Mouse (Mus musculus): ENCODE measurements around the gene Vwf.

Gene Vwf

DNA sequence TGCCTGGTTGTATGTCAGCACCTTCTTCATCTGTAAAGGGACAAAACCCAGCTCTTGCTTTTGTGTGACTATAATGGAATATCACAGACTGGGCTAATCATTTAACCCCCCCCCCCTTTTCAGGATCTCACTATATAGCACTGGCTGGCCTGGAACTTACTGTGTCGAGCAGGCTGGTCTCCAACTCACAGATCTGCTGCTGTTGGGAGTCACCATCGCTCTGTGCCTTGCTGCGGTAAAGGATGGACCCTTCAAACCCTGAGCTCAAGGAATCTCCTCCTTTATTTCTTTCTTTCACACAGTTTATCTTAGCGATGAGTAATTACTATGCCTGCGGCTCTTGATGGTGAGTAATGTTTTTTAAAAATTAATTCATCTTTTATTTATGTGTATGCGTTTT is at the start of gene Vwf:
TSS of gene Vwf (plus strand) at position 301 of the 400 bp plus-strand sequence.
- DNase-seq (ENCODE audit: low spot score), result no peak

DNA sequence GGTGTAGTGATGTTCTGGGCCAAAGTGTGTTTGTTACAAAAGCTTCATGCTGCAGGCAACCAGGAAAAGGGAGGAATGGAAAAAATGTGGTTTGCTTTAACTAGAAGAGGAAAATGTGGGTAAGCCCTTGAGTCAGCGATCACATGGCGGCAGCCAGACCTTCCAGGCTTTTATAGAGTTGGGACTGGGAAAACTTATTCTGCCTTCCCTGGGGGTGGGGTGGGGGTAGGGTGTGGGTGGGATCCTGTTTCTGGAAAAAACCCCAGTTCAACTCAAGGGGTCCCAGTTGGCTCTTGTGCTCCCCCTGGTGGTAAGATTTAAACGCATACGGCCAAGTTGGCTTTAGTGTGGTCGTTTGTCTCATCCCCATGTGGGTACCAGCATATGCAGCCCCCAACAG is 48.5 kb upstream of the Vwf start:
- no peak for DNase-seq (ENCODE audit: low spot score)

DNA sequence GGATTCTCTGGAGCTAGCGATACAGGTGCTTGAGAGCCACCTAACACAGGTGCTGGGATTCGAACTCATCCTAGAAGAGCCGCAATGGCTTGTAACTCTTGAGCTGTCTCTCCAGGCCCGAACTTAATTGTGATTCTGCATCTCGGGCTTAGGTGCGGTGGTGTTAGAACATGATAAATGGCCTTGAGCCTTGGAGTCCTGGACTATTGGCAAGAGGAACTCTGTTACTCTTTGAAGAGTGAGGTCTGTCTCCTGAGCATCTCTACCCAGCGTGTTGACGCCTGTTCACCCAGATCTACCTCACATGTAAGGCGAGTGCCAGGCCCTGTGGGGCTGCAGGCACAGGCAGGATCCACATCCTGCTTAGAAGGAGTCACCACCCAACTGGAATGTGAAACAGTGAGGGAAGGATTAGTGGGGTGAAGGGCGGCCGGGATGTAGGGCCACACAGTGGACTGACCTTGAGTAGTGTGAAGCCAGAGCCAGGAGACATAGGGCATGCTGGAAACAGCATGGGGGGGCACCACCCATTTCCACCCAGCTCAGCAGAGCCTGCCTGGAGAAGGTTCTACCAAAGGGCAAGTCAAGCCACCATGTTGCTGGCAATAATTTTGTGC is 43.3 kb upstream of the Vwf start:
- DNase-seq (ENCODE audit: low spot score), result no peak

DNA sequence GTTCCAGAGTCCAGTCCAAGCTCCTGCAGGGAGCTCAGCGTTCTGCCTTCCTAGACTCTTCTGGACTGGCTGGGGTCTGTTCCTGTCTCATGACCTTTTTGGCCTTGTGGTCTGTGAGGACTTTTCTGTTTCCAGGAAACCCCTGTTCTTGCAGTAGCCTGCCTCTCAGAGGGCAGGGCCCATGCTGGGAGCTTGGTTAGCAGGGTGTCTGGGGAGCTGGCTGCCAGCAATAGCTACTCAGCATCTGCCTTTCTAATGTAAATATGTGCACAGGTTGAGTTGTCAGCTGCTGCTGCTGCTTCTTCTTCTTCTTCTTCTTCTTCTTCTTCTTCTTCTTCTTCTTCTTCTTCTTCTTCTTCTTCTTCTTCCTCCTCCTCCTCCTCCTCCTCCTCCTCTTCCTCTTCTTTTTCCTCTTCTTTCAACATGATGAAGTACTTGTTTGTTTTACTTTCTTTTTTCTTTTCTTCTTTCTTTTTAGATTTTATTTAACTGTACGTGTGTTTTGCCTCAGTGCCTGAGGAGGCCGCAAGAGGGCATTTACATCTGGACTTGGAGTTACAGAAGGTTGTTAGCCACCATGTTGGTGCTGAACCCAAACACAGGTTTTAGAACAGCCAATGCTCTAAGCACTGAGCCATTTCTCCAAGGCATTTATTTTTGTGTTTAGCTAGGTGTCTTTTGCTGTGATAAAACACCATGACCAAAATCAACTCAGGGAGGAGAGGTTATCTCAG is 41.8 kb upstream of the Vwf start:
- no peak for DNase-seq (ENCODE audit: low spot score)

DNA sequence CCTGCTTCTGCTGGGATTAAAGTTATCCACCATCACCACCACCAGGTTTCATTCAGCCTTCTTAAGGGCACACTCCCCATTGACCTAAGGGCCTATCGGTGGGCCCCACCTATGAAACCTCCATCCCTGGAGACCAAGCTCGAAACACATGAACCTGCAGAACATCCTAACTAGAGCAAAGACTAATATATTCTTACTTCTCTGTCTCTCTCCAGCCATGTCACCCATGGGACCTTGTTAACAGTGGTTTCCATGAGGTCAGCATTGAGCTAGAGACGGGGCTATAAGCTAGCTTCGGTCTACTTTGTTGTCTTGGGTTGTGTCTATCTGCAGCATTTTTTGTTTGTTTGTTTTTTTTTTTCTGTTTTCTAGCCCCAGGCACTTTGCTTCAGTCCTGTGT is 40.1 kb upstream of the Vwf start:
- no peak for DNase-seq (ENCODE audit: low spot score)

DNA sequence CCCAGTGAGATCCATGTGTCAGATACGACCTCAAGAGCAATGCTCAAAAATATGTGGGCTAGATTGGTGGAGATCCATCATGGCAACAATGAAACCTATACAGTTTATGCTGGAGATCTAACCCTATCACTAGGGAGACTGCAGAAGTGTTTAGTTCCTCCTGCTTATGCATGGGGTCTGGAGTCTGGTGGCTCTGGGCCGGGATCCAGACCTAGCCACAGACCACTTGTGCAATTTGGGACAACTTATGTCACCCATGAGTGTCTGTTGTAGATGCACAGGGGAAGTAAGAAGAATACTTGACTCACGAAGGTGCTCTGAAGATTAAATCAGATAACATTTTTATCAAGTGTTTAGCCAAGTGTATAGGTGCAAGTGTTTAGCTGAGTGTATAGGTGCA is 36.8 kb upstream of the Vwf start:
- no peak for DNase-seq (ENCODE audit: low spot score)

DNA sequence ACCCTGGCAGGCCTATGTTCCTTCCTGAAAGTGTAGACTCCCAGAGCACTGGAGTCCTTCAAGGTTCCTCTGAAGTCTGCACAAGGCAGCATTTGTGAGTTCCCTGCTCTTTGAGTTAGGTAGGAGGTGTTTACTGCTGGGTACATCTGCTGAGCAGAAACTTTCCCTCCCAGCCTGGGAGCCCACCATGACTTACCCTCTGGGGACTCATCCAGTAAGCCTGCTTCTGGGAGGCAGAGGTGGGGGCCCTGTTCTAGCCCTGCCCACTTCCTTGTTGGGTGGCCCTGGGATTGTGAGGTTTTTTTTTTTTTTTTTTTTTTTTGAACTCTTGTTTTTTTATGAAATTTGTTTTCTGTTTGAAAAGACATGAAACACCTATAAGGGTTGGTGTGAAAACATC is 35.9 kb upstream of the Vwf start:
- DNase-seq (ENCODE audit: low spot score), result no peak

DNA sequence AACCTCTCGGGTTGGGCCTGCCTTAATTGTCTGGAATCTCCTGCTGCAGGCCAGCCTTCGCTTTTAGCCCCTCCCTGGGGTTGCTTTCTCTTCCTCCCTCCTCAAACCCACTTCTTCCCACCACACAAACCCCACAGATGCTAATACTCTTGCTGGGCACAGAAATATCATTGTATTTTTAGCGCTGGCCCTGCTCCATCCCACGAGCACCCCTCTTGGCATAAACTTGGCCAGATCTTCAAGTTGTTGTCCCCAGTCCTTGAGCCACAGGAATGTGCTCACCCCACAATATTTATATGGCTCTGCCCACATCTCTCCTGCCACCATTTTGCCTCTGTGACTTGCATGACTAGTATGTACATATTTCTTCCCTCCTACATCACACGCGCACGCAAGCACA is 35.4 kb upstream of the Vwf start:
- DNase-seq (ENCODE audit: low spot score), result no peak

DNA sequence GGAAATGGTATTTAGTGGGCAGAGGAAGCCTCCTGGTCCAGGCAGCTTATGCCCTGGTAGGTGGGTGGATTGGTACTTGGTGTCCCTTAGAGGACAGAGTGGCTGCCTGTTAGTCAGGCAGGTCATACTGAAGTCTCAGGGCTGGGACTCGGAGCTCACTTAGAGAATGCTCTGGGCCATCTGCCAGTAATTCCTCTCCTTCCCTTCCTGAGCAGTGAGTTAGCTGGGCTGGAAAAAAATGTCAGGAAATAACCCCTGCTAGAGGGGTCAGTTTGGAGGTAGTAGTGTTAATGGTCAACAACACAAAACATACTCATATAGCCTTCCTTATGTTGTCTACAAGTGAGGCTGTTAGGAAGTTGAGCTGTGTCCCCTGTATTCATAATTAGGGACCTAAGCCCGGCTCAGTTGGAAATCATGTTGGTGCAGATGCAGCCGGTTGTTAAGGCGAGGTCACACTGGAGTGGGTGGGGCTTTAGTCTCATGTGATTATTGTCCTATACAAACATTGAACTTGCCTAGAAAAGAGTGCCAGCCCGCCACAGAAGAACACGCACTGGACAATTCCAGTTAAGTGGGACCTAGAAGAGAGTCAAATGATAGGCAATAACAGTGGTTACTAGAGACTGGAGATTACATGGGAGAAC is 33.5 kb upstream of the Vwf start:
- no peak for DNase-seq (ENCODE audit: low spot score)

DNA sequence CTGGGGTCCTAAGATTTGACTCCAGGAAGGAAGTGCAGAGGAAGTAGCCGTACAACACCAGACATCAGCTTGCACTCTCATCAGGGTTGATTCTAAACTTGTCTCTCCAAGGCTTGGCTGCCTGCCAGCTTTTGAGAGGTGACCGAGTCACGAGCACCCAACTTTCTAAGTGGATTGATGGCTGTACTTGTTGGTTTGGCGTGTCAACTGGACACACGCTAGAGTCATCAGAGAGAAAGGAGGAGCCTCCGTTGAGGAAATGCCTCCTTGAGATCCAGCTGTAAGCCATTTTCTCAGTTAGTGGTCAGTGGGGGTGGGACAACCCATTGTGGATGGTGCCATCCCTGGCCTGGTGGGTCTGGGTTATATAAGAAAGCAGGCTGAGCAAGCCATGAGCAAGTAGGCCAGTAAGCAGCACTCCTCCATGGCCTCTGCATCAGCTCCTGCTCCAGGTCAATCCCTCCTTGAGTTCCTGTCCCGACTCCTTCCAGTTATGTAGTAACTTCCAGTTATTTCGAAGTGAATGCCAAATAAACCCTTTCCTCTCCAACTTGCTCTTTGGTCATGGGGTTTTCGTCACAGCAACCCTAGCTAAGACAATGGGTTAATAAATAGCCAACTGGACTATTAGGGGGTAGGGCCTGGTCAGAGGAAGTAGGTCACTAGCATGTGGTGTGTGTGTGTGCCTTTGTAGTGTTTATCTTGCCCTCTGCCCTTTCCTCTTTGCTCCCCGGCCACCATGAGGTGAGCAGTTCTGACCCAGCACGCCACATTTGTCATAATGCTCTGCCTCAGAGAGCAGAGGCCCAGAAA is 30.9 kb upstream of the Vwf start:
- no peak for DNase-seq (ENCODE audit: low spot score)

DNA sequence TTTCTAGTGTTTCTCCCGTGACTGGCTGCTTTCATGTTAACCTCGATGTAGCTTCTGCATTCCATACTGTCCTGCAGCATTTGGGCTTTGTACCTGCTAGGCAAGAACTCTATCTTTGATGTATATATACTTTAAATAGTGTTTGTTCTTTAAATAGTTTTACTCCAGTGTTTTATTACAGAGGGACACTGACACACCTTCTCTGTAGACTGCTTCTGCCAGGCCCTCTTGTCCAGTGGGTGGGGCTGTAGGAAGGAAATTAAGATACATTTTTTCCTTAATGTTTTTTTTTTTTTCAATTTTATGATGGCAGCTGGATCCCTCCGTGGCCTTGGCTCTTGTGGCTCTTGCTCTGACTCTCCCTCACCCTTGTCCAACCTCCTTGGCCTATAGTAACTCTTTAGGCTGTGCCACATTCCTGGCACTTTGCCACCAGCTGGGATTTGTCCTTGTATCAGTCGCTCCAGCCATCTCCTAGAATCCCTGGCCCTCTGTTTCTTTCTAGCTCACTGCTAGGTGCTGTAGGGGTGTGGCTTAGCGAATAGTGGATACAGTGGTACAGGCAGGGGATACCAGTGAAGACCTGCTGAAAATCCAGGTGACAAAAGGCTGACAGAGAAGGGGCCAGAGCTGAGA is 24.9 kb upstream of the Vwf start:
- DNase-seq (ENCODE audit: low spot score), result no peak

DNA sequence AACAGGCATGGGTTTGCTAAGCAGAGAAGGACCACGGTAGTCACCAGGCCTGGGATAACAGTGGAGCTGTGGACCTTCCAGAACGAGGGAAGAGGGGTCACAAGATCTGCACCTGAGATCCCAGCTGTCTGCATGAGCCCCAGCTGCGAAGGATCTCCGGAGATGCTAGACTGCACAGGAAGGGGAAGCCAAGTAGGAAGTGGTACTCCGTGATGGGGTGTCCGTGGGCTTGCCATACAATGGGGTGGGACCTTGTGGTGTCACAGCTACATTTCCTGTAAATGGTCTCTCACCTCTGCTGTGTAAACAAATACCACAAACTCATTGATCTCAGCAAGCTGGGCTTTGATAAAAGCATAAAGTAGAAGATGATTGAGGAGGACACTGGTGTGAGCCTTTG is 22.5 kb upstream of the Vwf start:
- no peak for DNase-seq (ENCODE audit: low spot score)

DNA sequence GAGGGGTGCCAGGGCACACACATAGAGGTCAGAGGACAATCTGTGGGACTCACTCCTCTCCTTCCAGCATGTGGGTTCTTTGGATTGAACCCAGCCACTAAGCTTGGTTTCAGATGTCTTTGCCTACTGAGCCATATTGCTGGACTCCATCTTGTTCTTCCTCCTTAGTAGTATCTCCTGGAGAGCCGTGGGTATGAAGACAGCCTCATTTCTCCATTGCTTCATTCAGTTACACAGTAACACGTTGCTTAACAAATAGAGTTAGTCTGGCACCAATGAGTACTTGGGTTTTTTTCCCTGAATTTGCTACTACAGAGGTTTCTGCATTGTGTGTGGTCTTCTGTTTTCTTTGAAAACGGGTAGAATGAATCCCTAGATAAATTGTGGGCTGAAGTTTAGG is 20.5 kb upstream of the Vwf start:
- no peak for DNase-seq (ENCODE audit: low spot score)

DNA sequence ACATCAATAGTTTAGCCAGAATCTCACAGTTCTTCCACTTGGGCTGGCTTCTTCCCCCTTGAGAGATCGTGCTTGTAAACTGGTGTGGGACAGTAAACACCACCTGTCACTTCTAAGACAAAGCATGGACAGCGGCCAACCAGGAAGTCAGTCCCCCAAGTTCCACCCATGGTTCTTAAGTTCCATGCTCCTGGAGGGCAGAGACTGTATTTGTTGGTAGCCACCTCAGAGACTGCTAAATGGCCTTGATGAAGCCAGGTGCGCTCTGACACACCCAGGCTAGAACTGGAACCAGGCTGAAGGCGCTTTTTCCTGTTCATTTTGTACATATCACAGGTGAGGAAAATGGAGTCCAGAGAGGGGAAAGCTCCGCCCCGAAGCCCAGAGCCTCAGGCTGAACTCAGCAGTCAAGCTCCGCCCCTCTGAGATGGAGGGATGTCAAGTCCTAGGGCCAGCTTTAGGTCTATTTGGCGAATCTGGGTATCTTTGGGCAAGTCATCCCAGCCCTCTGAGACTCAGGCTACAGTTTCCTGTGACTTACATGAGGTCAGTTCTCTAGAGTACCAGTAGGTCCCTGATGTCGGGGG is 17.9 kb upstream of the Vwf start:
- no peak for DNase-seq (ENCODE audit: low spot score)

DNA sequence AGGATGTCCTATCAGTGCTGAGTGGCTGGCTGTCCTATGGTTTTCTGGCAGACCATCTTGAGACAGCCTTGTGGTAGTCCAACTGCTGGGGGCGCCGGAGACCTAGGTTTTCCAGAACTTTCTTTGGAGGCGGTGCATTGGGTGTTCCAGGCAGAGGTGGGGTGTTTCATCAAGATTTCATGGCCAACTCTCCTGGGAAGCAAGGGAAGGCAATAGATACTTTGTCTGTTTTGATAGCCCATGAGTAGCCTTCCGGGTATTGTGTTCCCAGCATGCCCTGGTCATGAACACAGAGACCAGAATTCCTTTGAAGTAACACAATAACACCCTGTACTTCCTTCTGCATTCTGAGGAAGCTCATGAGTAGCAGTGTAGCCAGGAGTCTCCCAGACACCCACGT is 17.1 kb upstream of the Vwf start:
- no peak for DNase-seq (ENCODE audit: low spot score)

DNA sequence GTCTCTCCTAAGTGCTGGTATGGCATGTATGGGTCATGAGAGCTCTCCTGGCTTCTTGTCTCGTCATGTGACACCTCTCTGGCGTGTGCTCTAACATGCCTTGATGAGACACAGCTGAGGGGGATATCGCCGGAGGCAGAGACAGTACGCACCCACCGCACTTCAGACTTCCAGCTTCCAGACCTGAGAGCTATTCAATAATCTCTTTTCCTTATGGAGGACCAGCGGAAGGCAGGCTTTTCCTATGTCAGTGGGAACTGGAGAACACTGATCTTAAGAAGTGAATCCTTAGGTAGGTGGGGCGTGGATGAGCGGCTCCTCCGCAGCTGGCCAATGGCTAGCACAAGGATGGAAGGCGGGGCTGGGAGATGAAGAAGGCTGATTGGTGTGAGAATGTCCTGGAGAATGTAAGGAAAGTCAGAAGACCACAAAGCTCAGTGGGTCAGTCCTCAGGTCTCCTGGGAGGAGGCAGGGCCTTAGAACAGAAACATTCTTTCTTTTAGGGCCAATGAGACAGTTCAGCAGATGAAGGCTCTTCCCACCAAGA is 13.4 kb upstream of the Vwf start:
- DNase-seq (ENCODE audit: low spot score), result no peak

DNA sequence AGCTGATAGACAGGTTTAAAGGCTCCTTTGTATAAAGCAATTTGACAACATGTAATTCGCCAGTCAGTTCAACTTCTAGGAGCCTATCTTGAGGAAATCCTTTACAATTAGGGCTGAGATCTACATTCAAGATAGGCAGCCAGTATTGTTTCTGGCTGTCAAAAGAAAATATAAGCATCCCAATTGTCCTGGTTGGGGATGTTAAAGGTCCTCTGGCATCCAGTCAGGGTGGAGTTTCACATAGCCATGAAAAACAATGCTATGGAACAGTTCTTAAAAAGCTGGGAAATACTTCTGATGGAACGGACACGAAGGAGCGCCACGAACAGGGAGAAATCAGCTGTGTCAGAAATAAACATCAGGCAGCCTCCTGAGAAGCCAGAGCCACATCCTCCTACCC is 11.6 kb upstream of the Vwf start:
- no peak for DNase-seq (ENCODE audit: low spot score)

DNA sequence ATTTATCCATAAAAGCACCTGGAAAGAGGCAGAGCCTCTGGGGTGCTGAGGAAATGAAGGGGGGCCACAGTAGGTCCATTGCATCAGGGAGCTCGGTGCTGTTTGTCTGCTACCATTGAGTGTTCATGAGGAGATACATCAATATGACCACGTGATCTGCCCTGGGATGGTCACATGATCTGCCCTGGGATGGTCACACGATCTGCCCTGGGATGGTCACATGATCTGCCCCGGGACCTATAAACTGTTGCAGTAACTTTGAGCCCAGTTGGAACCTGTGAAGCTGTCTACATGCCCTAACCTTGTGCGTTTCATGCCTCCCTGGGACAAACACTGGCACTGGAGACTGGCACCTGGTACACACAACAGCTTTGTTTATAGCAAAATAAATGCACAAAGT is 8.1 kb upstream of the Vwf start:
- no peak for DNase-seq (ENCODE audit: low spot score)

DNA sequence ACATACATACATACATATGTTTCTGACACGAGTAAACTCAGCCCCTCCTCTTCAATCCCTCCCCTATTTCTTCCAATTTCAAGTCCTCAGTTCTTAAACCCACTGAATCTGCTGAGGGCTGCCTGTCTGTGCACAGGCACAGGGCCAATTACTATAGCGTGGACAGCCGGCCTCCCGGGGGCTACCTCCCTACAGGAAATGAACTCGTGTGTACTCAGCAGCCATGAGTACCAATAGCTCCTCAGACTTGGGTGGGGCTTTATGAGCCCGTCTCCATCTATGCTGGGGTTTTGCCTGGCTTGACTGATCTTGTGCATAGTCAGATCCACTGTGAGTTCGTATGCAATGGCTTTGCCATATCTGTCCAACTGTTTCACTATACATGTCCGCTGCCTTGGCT is 7.2 kb upstream of the Vwf start:
- DNase-seq (ENCODE audit: low spot score), result no peak

DNA sequence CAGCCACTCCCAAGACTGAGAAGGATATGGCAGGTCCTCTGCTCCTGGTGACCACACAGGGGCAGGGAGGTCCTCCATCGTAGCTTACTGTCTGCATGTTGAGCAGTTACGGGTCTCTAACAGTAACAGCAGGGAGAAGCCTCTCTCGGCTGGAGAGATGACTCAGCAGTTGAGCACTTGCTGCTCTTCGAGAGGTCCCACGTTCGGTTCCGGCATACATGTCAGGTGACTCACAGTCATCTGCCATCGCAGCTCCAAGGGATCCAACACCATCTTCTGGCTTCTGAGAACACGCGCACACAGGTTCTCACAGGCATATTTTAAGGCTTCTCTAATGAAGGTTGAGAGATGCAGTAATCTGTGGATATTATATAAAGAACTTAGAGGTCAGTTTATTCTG is 6.4 kb upstream of the Vwf start:
- DNase-seq (ENCODE audit: low spot score), result no peak

DNA sequence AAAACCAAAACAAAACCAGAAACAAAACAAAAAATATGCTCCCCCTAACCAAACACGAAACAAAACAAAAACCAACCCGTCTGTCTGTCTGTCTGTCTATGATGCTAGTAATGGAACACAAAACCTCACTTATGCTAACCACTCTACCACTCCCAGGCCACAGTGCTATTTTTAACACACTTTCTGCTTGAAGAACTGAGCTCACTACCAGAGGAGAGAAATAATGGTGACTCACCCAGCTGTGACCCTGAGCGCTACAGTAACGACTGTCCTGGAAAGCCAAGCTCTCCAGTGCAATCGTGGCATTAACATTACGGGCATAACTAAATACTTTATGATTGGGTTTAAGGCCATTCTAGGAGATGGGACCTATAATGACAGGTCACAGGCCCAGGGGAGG is 5.7 kb upstream of the Vwf start:
- DNase-seq (ENCODE audit: low spot score), result no peak

DNA sequence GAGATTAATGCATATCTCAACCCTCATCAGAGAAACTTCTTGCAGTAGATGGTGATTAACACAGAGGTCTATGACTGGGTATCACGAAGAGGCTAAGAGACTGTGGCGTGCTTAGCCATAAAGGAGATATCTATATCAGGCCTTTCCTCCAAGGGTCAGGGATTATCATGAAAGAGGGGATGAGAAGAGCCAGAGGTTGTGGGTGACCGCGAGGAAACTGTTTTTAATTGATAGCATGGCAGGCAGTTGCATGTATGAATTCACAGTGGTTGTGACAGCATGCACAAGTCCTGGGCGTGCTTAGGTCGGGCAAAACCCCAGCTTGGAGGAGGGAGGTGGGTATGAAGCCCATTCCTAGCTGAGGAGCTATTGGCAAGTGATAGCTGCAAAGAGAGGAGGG is 5.3 kb upstream of the Vwf start:
- no peak for DNase-seq (ENCODE audit: low spot score)

Data from urinary bladder, postnatal 10 days (tissue).